Mouse (Mus musculus) stomach, embryonic 15.5 days (tissue): Measurements from ENCODE around the gene Lrrn2. TPM values are rescaled to one million over a fixed set of nuclear protein-coding genes. Genes with fewer than 3 reads are reported as not detected.

ENCODE experiments used
- ATAC-seq: fragments of 200-750 bp; cut with Nextera tagmentation; 2 replicates; pipeline ENCODE4 v1.8.0; 2017; ENCODE audit warnings: low read depth, moderate number of reproducible peaks, moderate TSS enrichment; ENCODE audit not compliant: insufficient read depth, low FRiP score
- H3K27ac ChIP-seq: fragments of 300-500 bp; sonication (generic); 2 replicates; pipeline ENCODE4 v1.5.1; 2015; ENCODE audit warnings: mild to moderate bottlenecking, inconsistent platforms
- H3K27me3 ChIP-seq: fragments of 300-500 bp; sonication (generic); replicated peaks from 2 replicates; pipeline ENCODE4 v1.6.1; 2015; ENCODE audit warnings: inconsistent platforms
- H3K36me3 ChIP-seq: fragments of 300-500 bp; sonication (generic); 2 replicates; pipeline ENCODE4 v1.6.1; 2015; ENCODE audit warnings: inconsistent platforms
- H3K4me1 ChIP-seq: fragments of 300-500 bp; sonication (generic); 2 replicates; pipeline ENCODE4 v1.6.1; 2015; ENCODE audit warnings: inconsistent platforms
- H3K4me2 ChIP-seq: fragments of 300-500 bp; sonication (generic); 2 replicates; pipeline ENCODE4 v1.6.1; 2015; ENCODE audit warnings: mild to moderate bottlenecking, inconsistent platforms
- H3K4me3 ChIP-seq: fragments of 300-500 bp; sonication (generic); replicated peaks from 2 replicates; pipeline ENCODE4 v1.5.1; 2015; ENCODE audit warnings: inconsistent platforms
- H3K9ac ChIP-seq: fragments of 300-500 bp; sonication (generic); 2 replicates; pipeline ENCODE4 v1.6.1; 2015; ENCODE audit warnings: inconsistent platforms
- H3K9me3 ChIP-seq: fragments of 300-500 bp; sonication (generic); 2 replicates; pipeline ENCODE4 v1.6.1; 2016; ENCODE audit warnings: inconsistent platforms
- WGBS: fragments of 180-500 bp; shearing (Covaris S2); methylation state at CpG from one replicate; pipeline ENCODE4 v1.1.7; 2015; 5-methylcytosine and 5-hydroxymethylcytosine counted together
- polyA plus RNA-seq: library from polyadenylated mRNA; unstranded; fragments of >200 nt; fragmentation: Nextera tagmentation; extraction: Ambion mirVana; gene quantifications from 2 replicates; pipeline ENCODE4 v1.2.1, GENCODE M21; 2015

Gene Lrrn2
- polyA plus RNA-seq, 1 experiment from 2014 or later: 3.9 TPM

DNA sequence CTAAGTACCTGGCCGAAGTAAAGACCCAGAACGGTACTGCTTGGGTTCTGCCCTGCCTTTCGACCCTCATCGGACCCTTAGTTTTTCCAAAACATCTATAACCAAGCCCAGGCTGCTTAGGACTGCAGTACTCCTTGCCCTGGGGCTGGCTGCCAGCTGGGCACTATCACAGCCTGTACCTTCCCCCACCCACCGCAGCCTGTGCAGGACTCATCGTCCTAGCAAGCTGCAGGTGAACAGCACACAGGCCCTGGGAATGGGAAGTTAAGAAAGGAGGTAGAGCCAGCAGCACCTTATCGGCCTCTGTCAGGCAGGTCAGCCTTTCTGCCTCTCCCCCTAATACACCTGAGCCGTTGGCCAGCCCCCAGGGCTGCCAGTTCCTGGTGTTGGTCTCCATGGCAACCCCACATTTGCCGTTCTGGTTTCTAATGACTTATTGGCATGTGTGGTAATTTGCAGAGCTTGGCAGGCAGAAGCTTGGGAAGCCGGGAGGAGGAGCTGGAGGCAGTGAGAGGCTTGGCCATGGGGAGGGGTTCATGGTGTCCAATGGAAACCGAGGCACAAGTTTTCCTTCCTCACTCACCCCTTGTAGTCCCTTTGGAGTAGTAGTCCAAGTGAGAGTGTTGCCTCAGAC lies 10.2 kb downstream of the Lrrn2 start:
- no peaks in the 10 kb centered on the region; the same call in 1 of the 2 replicates for H3K4me1 ChIP-seq
- no peak overlapping the region for H3K9ac ChIP-seq
- peak; percentile 27; the same call in 1 of the 2 replicates for ATAC-seq
- WGBS: 57% methylated on average over 11 of the region's 11 CpGs
- no peaks in the 10 kb centered on the region for H3K27me3 ChIP-seq
- H3K4me2 ChIP-seq: no peak overlapping the region
- H3K9me3 ChIP-seq: no peaks in the 10 kb centered on the region
- H3K27ac ChIP-seq: no peak overlapping the region
- no peak overlapping the region for H3K4me3 ChIP-seq
- H3K36me3 ChIP-seq: no peaks in the 10 kb centered on the region

DNA sequence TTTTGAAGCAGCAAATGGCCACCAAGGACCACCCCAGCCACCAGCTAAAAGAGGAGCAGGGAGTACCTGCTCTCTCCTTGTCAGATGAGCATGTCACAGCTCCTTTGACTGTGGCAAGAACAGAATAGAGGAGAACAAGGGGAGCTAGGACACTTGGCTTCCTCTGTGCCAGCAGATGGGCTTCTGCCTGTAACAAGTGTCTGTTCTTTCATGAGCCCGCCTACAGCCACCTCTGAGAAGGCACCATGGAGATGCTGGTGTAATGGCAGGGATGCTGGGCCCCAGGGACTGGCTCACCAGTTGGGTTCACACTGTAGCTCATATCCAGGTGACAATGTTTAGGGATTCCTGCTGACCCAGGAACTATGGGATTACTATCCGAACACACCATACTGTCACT lies 12.0 kb downstream of the Lrrn2 start:
- Histone ChIP-seq H3K27ac (no peak overlapping the region), H3K4me3 (no peak overlapping the region), H3K4me1 (no peaks in the 10 kb centered on the region; the same call in 1 of the 2 replicates), H3K36me3 (no peaks in the 10 kb centered on the region), H3K9ac (no peak overlapping the region), H3K9me3 (no peaks in the 10 kb centered on the region), H3K27me3 (no peaks in the 10 kb centered on the region), H3K4me2 (no peak overlapping the region)
- 76% methylated on average over 2 of the region's 2 CpGs for WGBS
- no peak for ATAC-seq

DNA sequence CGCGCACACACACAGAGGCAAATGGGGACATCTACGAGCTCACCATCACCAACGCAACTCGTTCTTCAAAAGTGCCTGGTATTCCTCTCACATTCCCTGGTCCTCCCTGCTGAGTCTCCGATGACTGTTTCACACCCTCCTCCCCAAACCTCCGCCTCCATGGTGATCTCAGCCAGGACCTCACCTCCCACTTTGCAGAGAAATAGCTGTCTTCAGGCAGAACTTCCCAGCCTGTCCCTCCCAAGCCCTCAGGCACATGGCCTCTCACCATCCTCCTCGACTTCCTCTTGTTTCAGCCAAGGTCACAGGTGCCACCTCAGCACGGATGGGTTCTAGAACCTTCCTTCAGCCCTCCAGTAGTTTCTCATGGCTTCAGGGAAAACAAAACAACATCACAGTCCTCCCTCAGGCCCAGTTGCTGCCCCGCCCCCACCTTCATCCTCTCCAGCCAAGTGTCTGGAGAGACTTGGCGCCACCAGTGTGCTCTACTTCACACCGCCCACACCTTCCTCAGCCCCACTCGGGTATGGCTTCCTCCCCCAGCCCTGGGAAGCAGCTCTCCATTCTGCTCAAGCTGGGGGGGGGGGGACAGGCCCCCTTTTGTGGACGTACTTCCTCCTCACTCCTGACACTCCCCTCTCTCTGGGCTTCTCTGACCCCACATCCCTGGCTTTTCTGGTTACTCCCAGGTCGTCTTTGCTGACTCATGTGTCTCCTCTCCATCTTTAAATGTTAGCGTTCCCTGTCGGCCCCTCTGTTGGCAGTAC lies 13.4 kb downstream of the Lrrn2 start:
- no peak overlapping the region for H3K4me3 ChIP-seq
- WGBS: 51% methylated on average over 17 of the region's 17 CpGs
- no peak overlapping the region for H3K27ac ChIP-seq
- no peaks in the 10 kb centered on the region for H3K27me3 ChIP-seq
- no peaks in the 10 kb centered on the region for H3K9me3 ChIP-seq
- no peaks in the 10 kb centered on the region; the same call in 1 of the 2 replicates for H3K4me1 ChIP-seq
- no peak overlapping the region for H3K9ac ChIP-seq
- H3K36me3 ChIP-seq: no peaks in the 10 kb centered on the region
- peak; percentile 56; the same call in 1 of the 2 replicates for ATAC-seq
- H3K4me2 ChIP-seq: no peak overlapping the region

GRCm38 (mm10) chr1:132899029-132899428 lies 19.0 kb downstream of the Lrrn2 start:
- Histone ChIP-seq H3K4me3 (no peak overlapping the region), H3K4me1 (no peaks in the 10 kb centered on the region)
- no peak for ATAC-seq

GRCm38 (mm10) chr1:132899626-132900025 lies 19.6 kb downstream of the Lrrn2 start:
- WGBS: 74% methylated on average over 7 of the region's 7 CpGs
- H3K4me1 ChIP-seq: no peaks in the 10 kb centered on the region
- no peaks in the 10 kb centered on the region for H3K36me3 ChIP-seq
- no peak overlapping the region for H3K27ac ChIP-seq
- H3K9ac ChIP-seq: no peak overlapping the region
- no peaks in the 10 kb centered on the region for H3K27me3 ChIP-seq
- H3K9me3 ChIP-seq: no peaks in the 10 kb centered on the region
- no peak for ATAC-seq
- no peak overlapping the region for H3K4me3 ChIP-seq
- H3K4me2 ChIP-seq: no peak overlapping the region

More at GRCm38 (mm10) chr1:132899029-132899428, 19.0 kb downstream of the Lrrn2 start:
- Histone ChIP-seq H3K4me2 (no peak overlapping the region), H3K27ac (no peak overlapping the region), H3K9me3 (no peaks in the 10 kb centered on the region), H3K9ac (no peak overlapping the region), H3K36me3 (no peaks in the 10 kb centered on the region), H3K27me3 (no peaks in the 10 kb centered on the region)
- 83% methylated on average over 6 of the region's 6 CpGs for WGBS

- 81% methylated on average over 5 of the region's 5 CpGs for WGBS
- no peaks in the 10 kb centered on the region for H3K9me3 ChIP-seq
- no peak overlapping the region for H3K4me2 ChIP-seq
- no peaks in the 10 kb centered on the region for H3K27me3 ChIP-seq
- H3K9ac ChIP-seq: no peak overlapping the region
- no peak for ATAC-seq
- no peak overlapping the region for H3K27ac ChIP-seq
- H3K36me3 ChIP-seq: no peaks in the 10 kb centered on the region
- no peak overlapping the region for H3K4me3 ChIP-seq
- no peaks in the 10 kb centered on the region for H3K4me1 ChIP-seq
Observed at GRCm38 (mm10) chr1:132900945-132901344, 20.9 kb downstream of the Lrrn2 start.

GRCm38 (mm10) chr1:132903519-132903918 lies 23.4 kb downstream of the Lrrn2 start:
- ATAC-seq: no peak
- 74% methylated on average over 4 of the region's 4 CpGs for WGBS
- Histone ChIP-seq H3K27me3 (no peaks in the 10 kb centered on the region), H3K4me1 (no peaks in the 10 kb centered on the region), H3K9me3 (no peaks in the 10 kb centered on the region), H3K4me3 (no peak overlapping the region), H3K36me3 (no peaks in the 10 kb centered on the region), H3K9ac (no peak overlapping the region), H3K4me2 (no peak overlapping the region), H3K27ac (no peak overlapping the region)

GRCm38 (mm10) chr1:132909090-132909489 lies 29.0 kb downstream of the Lrrn2 start:
- H3K4me3 ChIP-seq: no peak overlapping the region
- WGBS: 68% methylated on average over 4 of the region's 4 CpGs
- H3K36me3 ChIP-seq: no peaks in the 10 kb centered on the region
- no peaks in the 10 kb centered on the region for H3K9me3 ChIP-seq
- H3K4me1 ChIP-seq: no peaks in the 10 kb centered on the region
- no peak overlapping the region for H3K9ac ChIP-seq
- no peak overlapping the region for H3K4me2 ChIP-seq
- no peak for ATAC-seq
- H3K27me3 ChIP-seq: no peaks in the 10 kb centered on the region
- no peak overlapping the region for H3K27ac ChIP-seq

GRCm38 (mm10) chr1:132909951-132910350 lies 29.9 kb downstream of the Lrrn2 start:
- no peak for ATAC-seq
- no peak overlapping the region for H3K27ac ChIP-seq
- no peaks in the 10 kb centered on the region for H3K27me3 ChIP-seq
- no peak overlapping the region for H3K4me2 ChIP-seq
- H3K9me3 ChIP-seq: no peaks in the 10 kb centered on the region
- H3K9ac ChIP-seq: no peak overlapping the region
- 89% methylated on average over 1 of the region's 1 CpGs for WGBS
- no peak overlapping the region for H3K4me3 ChIP-seq
- no peaks in the 10 kb centered on the region for H3K36me3 ChIP-seq
- no peaks in the 10 kb centered on the region for H3K4me1 ChIP-seq

- no peaks in the 10 kb centered on the region for H3K27me3 ChIP-seq
- H3K36me3 ChIP-seq: no peaks in the 10 kb centered on the region
- H3K9me3 ChIP-seq: no peaks in the 10 kb centered on the region
- no peaks in the 10 kb centered on the region for H3K4me1 ChIP-seq
- no peak overlapping the region for H3K27ac ChIP-seq
- H3K4me3 ChIP-seq: no peak overlapping the region
- no peak; the same call in 1 of the 2 replicates for ATAC-seq
- H3K9ac ChIP-seq: no peak overlapping the region
- WGBS: 62% methylated on average over 11 of the region's 11 CpGs
- H3K4me2 ChIP-seq: no peak overlapping the region
Observed at GRCm38 (mm10) chr1:132910414-132911041, 30.5 kb downstream of the Lrrn2 start.

- H3K36me3 ChIP-seq: no peaks in the 10 kb centered on the region
- H3K9me3 ChIP-seq: no peaks in the 10 kb centered on the region
- no peak overlapping the region for H3K4me2 ChIP-seq
- 0 out of 2 replicates have a peak, but pooled peaks cover 3% of the 10 kb centered on the region for H3K27me3 ChIP-seq
- no peak overlapping the region for H3K4me3 ChIP-seq
- 49% methylated on average over 6 of the region's 6 CpGs for WGBS
- H3K27ac ChIP-seq: no peak overlapping the region
- H3K4me1 ChIP-seq: peaks cover 7% of the 10 kb centered on the region; the same call in 1 of the 2 replicates
- no peak overlapping the region for H3K9ac ChIP-seq
- ATAC-seq: no peak
Observed at GRCm38 (mm10) chr1:132915849-132916493, 35.9 kb downstream of the Lrrn2 start.
